Mouse (Mus musculus) liver, embryonic 16.5 days (tissue): ENCODE measurements around the gene Ncam1. TPM values are rescaled to one million over a fixed set of nuclear protein-coding genes. Genes with fewer than 3 reads are reported as not detected.

Experiments
- ATAC-seq: fragments of 200-750 bp; cut with Nextera tagmentation; 2 replicates; pipeline ENCODE4 v1.8.0; 2017; ENCODE audit warnings: low read depth, mild to moderate bottlenecking, moderate number of reproducible peaks, moderate library complexity
- H3K27ac ChIP-seq: fragments of 300-500 bp; sonication (generic); 2 replicates; pipeline ENCODE4 v1.5.1; 2014; ENCODE audit warnings: mild to moderate bottlenecking, low read length
- H3K27me3 ChIP-seq: fragments of 300-500 bp; sonication (generic); 2 replicates; pipeline ENCODE4 v1.6.1; 2014; ENCODE audit warnings: low read depth, low read length, mixed read lengths; ENCODE audit not compliant: control insufficient read depth, insufficient read depth
- H3K36me3 ChIP-seq: fragments of 300-500 bp; sonication (generic); 2 replicates; pipeline ENCODE4 v1.6.1; 2014; ENCODE audit warnings: mild to moderate bottlenecking; ENCODE audit not compliant: control insufficient read depth, insufficient read depth
- H3K4me1 ChIP-seq: fragments of 300-500 bp; sonication (generic); 2 replicates; pipeline ENCODE4 v1.6.1; 2014; ENCODE audit warnings: low read depth, low read length, mixed read lengths; ENCODE audit not compliant: control insufficient read depth
- H3K4me2 ChIP-seq: fragments of 300-500 bp; sonication (generic); 2 replicates; pipeline ENCODE4 v1.6.1; 2014; ENCODE audit warnings: low read depth, low read length, mixed read lengths
- H3K4me3 ChIP-seq: fragments of 300-500 bp; sonication (generic); 2 replicates; pipeline ENCODE4 v1.5.1; 2014; ENCODE audit warnings: low read depth, mild to moderate bottlenecking, low read length
- H3K9ac ChIP-seq: fragments of 300-500 bp; sonication (generic); 2 replicates; pipeline ENCODE4 v1.6.1; 2014; ENCODE audit warnings: low read depth, low read length
- H3K9me3 ChIP-seq: fragments of 300-500 bp; sonication (generic); replicated peaks from 2 replicates; pipeline ENCODE4 v1.6.1; 2016; ENCODE audit warnings: low read length; ENCODE audit not compliant: control insufficient read depth
- WGBS: fragments of 180-500 bp; shearing (Covaris S2); extraction: QIAGEN DNeasy Blood & Tissue Kit; methylation state at CpG from one replicate; pipeline ENCODE4 v1.1.7; 2014; ENCODE audit not compliant: insufficient replicate concordance; 5-methylcytosine and 5-hydroxymethylcytosine counted together
- polyA plus RNA-seq: library from polyadenylated mRNA; unstranded; fragments of >200 nt; fragmentation: Nextera tagmentation; extraction: Ambion mirVana; gene quantifications from 2 replicates; pipeline ENCODE4 v1.2.1, GENCODE M21; 2015

Gene Ncam1
- polyA plus RNA-seq, 1 experiment from 2014 or later: 4.6 TPM

DNA sequence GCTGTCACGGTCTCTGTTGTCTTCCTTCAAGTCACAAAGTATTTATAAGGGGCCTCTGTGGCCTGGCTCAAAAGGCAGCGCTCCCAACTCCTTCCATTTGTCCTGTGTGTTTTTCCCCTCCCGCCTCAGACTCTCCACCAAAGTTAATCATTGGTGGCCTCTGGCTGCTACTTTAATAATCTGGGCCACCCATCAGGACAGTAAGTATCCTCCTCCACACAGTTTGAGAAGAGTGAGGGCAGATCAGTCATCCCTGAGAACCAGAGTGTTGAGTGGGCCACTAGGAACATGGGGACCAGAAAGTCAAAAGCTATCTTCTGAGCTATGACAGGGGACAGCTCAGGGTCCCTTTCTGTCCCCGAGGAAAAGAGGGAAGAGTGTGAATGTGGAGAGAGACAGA lies 256.1 kb downstream of the Ncam1 start:
- Histone ChIP-seq H3K4me1 (no peaks in the 10 kb centered on the region), H3K27me3 (no peaks in the 10 kb centered on the region), H3K36me3 (no peaks in the 10 kb centered on the region), H3K9me3 (no peaks in the 10 kb centered on the region), H3K27ac (no peak overlapping the region), H3K4me3 (no peak overlapping the region), H3K4me2 (no peak overlapping the region), H3K9ac (no peak overlapping the region)
- no peak for ATAC-seq
- 60% methylated on average over 4 of the region's 4 CpGs for WGBS

DNA sequence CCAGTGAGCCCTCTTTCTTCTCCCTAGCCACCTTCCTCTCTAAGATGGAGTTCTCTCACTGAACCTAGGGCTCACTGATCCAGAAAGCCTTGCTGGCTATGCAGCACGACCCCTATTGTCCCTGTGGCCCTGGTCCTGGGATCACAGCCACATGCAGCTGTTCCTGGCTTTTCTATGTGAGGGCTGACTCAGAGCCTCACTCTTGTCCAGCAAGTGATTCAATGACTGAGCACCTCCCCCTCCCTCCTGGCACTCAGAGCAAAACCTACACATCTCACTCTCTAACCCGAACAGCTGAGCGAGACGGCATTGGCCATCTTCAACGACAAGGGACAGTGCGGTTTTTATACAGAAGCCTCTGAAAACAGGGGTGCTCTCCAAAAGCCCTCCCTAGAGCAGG lies 260.9 kb downstream of the Ncam1 start:
- H3K27me3 ChIP-seq: no peaks in the 10 kb centered on the region
- no peak overlapping the region for H3K4me2 ChIP-seq
- ATAC-seq: no peak
- no peak overlapping the region for H3K4me3 ChIP-seq
- no peaks in the 10 kb centered on the region for H3K9me3 ChIP-seq
- 66% methylated on average over 6 of the region's 6 CpGs for WGBS
- H3K27ac ChIP-seq: no peak overlapping the region
- H3K9ac ChIP-seq: no peak overlapping the region
- H3K36me3 ChIP-seq: no peaks in the 10 kb centered on the region
- H3K4me1 ChIP-seq: no peaks in the 10 kb centered on the region

DNA sequence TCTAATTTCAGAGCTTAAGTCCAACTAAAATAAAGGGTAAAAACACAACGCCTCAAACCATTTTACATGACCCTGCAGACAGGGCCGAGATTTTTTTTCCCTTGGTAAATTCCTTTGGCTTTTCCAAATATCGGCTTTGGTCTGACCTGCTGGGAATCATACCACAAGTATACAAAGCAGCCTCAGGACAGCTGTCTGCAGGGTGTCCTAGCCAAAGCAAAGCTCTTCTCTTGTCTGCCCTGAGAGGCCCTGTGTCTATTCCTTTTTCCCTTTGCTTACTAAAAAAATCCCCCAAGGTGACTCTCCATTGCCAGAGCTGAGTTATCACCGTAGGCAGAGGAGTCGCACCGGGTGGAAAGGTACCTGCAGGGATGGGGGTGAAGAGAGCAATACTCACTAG lies 262.1 kb downstream of the Ncam1 start:
- 71% methylated on average over 6 of the region's 6 CpGs for WGBS
- no peak overlapping the region for H3K27ac ChIP-seq
- H3K9ac ChIP-seq: no peak overlapping the region
- H3K4me3 ChIP-seq: no peak overlapping the region
- H3K36me3 ChIP-seq: no peaks in the 10 kb centered on the region
- no peak overlapping the region for H3K4me2 ChIP-seq
- H3K4me1 ChIP-seq: no peaks in the 10 kb centered on the region
- no peak for ATAC-seq
- no peaks in the 10 kb centered on the region for H3K9me3 ChIP-seq
- no peaks in the 10 kb centered on the region for H3K27me3 ChIP-seq

DNA sequence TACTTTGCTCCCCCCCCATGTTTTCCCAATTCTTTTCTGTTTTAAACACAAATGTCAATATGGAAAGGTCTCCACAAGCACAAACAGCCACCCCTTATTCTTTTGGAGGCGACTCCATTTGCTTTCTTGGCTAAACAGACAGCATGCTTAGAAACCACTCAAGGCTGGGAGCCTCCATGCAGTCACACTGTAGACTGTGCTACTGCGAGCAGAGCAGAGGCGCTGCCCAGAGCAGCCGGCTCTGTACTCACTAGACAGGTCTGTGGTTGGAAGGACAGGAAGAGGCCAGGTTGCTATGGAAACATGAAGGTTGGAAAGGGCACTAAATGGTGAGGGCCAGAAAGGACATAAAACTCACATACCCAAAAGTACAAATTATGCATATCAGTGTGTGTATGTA lies 263.8 kb downstream of the Ncam1 start:
- WGBS: 26% methylated on average over 4 of the region's 4 CpGs
- no peak for ATAC-seq

DNA sequence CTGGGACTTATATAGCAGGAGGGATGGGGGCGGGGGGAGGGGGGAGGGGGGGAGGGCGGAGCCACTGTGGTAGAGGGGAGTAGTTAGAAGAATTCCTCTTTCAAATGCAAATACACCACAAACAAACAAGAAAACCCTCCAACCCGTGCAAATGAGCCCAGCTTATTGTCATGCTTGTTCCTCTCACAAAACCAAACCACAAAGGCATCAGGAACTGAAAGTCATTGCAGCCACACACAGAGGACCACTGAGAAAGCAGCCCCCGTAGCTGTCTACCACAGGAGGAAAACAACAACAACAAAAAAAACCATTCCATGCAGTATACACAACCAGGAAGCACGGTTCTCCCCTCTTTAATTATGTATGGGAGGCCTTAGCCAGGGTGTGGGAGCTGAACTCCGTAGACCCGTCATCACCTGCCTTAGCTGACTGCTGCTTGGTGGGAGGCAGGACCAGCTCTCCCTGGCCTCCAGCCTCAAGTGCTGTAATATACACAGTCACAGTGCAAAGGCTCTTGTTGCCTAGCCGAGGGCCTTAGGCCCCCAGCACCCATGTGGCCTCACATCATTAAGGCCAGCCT lies 264.7 kb downstream of the Ncam1 start:
- no peak overlapping the region for H3K4me2 ChIP-seq
- H3K4me3 ChIP-seq: no peak overlapping the region
- H3K36me3 ChIP-seq: no peaks in the 10 kb centered on the region
- 34% methylated on average over 8 of the region's 8 CpGs for WGBS
- no peaks in the 10 kb centered on the region for H3K9me3 ChIP-seq
- H3K27ac ChIP-seq: no peak overlapping the region; the same call in 1 of the 2 replicates
- no peak overlapping the region for H3K9ac ChIP-seq
- no peaks in the 10 kb centered on the region for H3K4me1 ChIP-seq
- H3K27me3 ChIP-seq: no peaks in the 10 kb centered on the region
- ATAC-seq: no peak

More for the DNA sequence above, 263.8 kb downstream of the Ncam1 start:
- Histone ChIP-seq H3K36me3 (no peaks in the 10 kb centered on the region), H3K9me3 (no peaks in the 10 kb centered on the region), H3K9ac (no peak overlapping the region), H3K27me3 (no peaks in the 10 kb centered on the region), H3K27ac (no peak overlapping the region), H3K4me1 (no peaks in the 10 kb centered on the region), H3K4me2 (no peak overlapping the region), H3K4me3 (no peak overlapping the region)

DNA sequence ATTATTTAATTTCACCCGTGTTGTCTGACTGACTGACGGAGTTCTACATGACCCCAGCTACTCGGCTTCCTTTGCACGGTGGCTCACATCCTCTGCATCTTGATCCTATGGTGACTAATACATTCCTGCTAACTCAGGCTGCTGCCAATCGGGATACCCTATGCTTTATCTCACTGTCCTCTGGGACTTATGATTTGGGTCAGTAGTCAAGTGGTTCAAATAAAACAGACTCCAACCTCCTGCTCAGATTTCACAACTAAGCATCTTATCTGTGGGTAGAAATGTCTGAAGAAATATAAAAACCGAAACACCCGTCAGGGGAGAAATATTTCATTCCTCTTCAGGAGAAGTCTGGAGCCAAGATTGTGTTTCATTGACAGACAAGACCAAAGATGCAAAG lies 265.3 kb downstream of the Ncam1 start:
- H3K4me3 ChIP-seq: no peak overlapping the region
- H3K9ac ChIP-seq: no peak overlapping the region
- H3K36me3 ChIP-seq: no peaks in the 10 kb centered on the region
- H3K27ac ChIP-seq: no peak overlapping the region
- 59% methylated on average over 7 of the region's 7 CpGs for WGBS
- no peak for ATAC-seq
- no peak overlapping the region for H3K4me2 ChIP-seq
- no peaks in the 10 kb centered on the region for H3K27me3 ChIP-seq
- H3K4me1 ChIP-seq: no peaks in the 10 kb centered on the region
- H3K9me3 ChIP-seq: no peaks in the 10 kb centered on the region

DNA sequence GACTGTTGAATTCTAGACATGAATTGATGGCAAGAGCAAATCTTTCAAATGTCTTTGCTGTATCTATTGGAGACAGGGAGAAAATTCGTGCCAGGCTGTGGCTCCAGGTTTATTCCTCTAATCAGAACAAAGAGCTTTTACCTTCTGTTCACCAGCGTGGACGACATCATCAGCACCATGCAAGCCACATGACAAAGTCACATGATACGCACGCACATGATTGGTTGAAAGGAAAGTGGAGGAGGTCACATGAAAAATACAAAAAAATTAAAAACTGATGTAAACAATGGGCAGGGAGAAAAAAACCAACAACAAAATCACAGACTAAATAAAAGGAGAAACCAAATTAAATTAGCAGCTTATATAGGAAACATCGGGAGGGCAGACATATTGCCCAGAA lies 266.9 kb downstream of the Ncam1 start:
- no peak overlapping the region for H3K27ac ChIP-seq
- H3K27me3 ChIP-seq: no peaks in the 10 kb centered on the region
- no peaks in the 10 kb centered on the region for H3K4me1 ChIP-seq
- no peak overlapping the region for H3K9ac ChIP-seq
- WGBS: 65% methylated on average over 6 of the region's 6 CpGs
- H3K9me3 ChIP-seq: no peaks in the 10 kb centered on the region
- ATAC-seq: no peak
- H3K4me2 ChIP-seq: no peak overlapping the region
- H3K4me3 ChIP-seq: no peak overlapping the region
- no peaks in the 10 kb centered on the region for H3K36me3 ChIP-seq

DNA sequence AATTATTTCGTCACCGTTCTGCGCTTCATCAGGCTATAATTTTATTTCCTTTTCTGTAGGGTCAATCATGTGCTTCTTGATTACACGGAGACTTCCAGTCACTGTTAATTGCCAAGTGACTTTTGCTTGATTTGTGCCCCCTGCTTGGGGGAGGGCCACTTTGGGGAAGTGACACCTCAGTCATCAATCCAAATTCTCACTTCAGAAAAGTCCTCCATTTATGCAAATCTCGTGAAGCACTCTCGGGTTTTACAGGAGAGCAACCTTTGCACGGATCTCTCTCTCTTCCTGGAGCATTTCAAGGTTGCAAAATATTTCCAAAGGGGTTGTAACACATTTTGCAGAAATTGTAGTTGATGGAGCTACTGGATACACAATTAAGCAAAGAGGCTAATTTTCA lies 267.5 kb downstream of the Ncam1 start:
- Histone ChIP-seq H3K36me3 (no peaks in the 10 kb centered on the region), H3K4me3 (no peak overlapping the region), H3K9me3 (no peaks in the 10 kb centered on the region), H3K27ac (no peak overlapping the region), H3K4me1 (no peaks in the 10 kb centered on the region), H3K9ac (no peak overlapping the region), H3K27me3 (no peaks in the 10 kb centered on the region), H3K4me2 (no peak overlapping the region)
- ATAC-seq: no peak
- 34% methylated on average over 7 of the region's 7 CpGs for WGBS

DNA sequence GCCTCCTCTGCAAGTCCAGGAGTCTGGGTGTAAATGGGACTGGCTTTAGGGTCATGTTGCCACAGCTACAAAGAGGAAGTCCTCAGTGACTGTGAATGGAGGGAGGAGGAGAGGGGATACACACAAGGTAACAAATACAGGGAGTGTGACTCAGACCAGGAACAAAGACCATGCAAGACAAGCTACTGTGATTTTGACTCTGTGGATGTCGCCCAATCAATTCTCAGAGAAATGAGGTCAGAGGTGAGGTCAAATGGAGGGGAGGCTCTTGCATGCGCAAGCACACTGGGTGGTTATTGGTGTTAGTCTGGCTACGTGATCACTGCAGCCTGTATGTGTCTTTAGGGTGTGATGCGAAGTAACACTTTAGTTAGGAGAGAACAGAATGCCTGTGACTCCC lies 268.0 kb downstream of the Ncam1 start:
- no peak for ATAC-seq
- Histone ChIP-seq H3K27me3 (no peaks in the 10 kb centered on the region), H3K27ac (no peak overlapping the region), H3K4me2 (no peak overlapping the region), H3K4me1 (no peaks in the 10 kb centered on the region), H3K4me3 (no peak overlapping the region), H3K9ac (no peak overlapping the region), H3K9me3 (no peaks in the 10 kb centered on the region), H3K36me3 (no peaks in the 10 kb centered on the region)
- 52% methylated on average over 4 of the region's 4 CpGs for WGBS
